Mouse (Mus musculus) stomach, embryonic 15.5 days (tissue): Measurements from ENCODE around the gene Aimp1. TPM values are rescaled to one million over a fixed set of nuclear protein-coding genes. Genes with fewer than 3 reads are reported as not detected.

ENCODE experiments used
- ATAC-seq: fragments of 200-750 bp; cut with Nextera tagmentation; 2 replicates; pipeline ENCODE4 v1.8.0; 2017; ENCODE audit warnings: low read depth, moderate number of reproducible peaks, moderate TSS enrichment; ENCODE audit not compliant: insufficient read depth, low FRiP score
- H3K27ac ChIP-seq: fragments of 300-500 bp; sonication (generic); 2 replicates; pipeline ENCODE4 v1.5.1; 2015; ENCODE audit warnings: mild to moderate bottlenecking, inconsistent platforms
- H3K27me3 ChIP-seq: fragments of 300-500 bp; sonication (generic); replicated peaks from 2 replicates; pipeline ENCODE4 v1.6.1; 2015; ENCODE audit warnings: inconsistent platforms
- H3K36me3 ChIP-seq: fragments of 300-500 bp; sonication (generic); 2 replicates; pipeline ENCODE4 v1.6.1; 2015; ENCODE audit warnings: inconsistent platforms
- H3K4me1 ChIP-seq: fragments of 300-500 bp; sonication (generic); 2 replicates; pipeline ENCODE4 v1.6.1; 2015; ENCODE audit warnings: inconsistent platforms
- H3K4me2 ChIP-seq: fragments of 300-500 bp; sonication (generic); 2 replicates; pipeline ENCODE4 v1.6.1; 2015; ENCODE audit warnings: mild to moderate bottlenecking, inconsistent platforms
- H3K4me3 ChIP-seq: fragments of 300-500 bp; sonication (generic); replicated peaks from 2 replicates; pipeline ENCODE4 v1.5.1; 2015; ENCODE audit warnings: inconsistent platforms
- H3K9ac ChIP-seq: fragments of 300-500 bp; sonication (generic); 2 replicates; pipeline ENCODE4 v1.6.1; 2015; ENCODE audit warnings: inconsistent platforms
- H3K9me3 ChIP-seq: fragments of 300-500 bp; sonication (generic); 2 replicates; pipeline ENCODE4 v1.6.1; 2016; ENCODE audit warnings: inconsistent platforms
- WGBS: fragments of 180-500 bp; shearing (Covaris S2); methylation state at CpG from one replicate; pipeline ENCODE4 v1.1.7; 2015; 5-methylcytosine and 5-hydroxymethylcytosine counted together
- polyA plus RNA-seq: library from polyadenylated mRNA; unstranded; fragments of >200 nt; fragmentation: Nextera tagmentation; extraction: Ambion mirVana; gene quantifications from 2 replicates; pipeline ENCODE4 v1.2.1, GENCODE M21; 2015

The Aimp1 gene
- 66.2 and 72.5 TPM in 2 replicates for polyA plus RNA-seq

- Histone ChIP-seq H3K4me2 (peak within 1 kb of the TSS; percentile 62), H3K36me3 (0 out of 2 replicates have a peak, but pooled peaks cover 3% of the 10 kb centered on the region), H3K9me3 (no peaks in the 10 kb centered on the region), H3K27ac (peak within 1 kb of the TSS; percentile 92), H3K9ac (peak within 1 kb of the TSS; percentile 83), H3K4me3 (peak within 1 kb of the TSS; percentile 71), H3K27me3 (no peaks in the 10 kb centered on the region), H3K4me1 (peaks cover 2% of the 10 kb centered on the region; the same call in 1 of the 2 replicates)
- 1% methylated on average over 27 of the region's 27 CpGs for WGBS
- ATAC-seq, result no peak; the same call in 1 of the 2 replicates
Measured at GRCm38 (mm10) chr3:132684231-132684928, at the start of gene Aimp1. TSS of gene Aimp1 (minus strand) at chr3:132684370.

- no peaks in the 10 kb centered on the region for H3K36me3 ChIP-seq
- H3K4me1 ChIP-seq, result no peaks in the 10 kb centered on the region
- 78% methylated on average over 3 of the region's 3 CpGs for WGBS
- H3K4me2 ChIP-seq, result no peak overlapping the region
- no peaks in the 10 kb centered on the region for H3K9me3 ChIP-seq
- no peaks in the 10 kb centered on the region for H3K27me3 ChIP-seq
- no peak overlapping the region for H3K4me3 ChIP-seq
- H3K27ac ChIP-seq, result no peak overlapping the region
- no peak for ATAC-seq
- no peak overlapping the region for H3K9ac ChIP-seq
Measured at GRCm38 (mm10) chr3:132724326-132724725, 40.2 kb upstream of the Aimp1 start.

GRCm38 (mm10) chr3:132717316-132717715 lies 33.1 kb upstream of the Aimp1 start:
- H3K27me3 ChIP-seq, result no peaks in the 10 kb centered on the region
- no peak overlapping the region for H3K27ac ChIP-seq
- 92% methylated on average over 4 of the region's 4 CpGs for WGBS
- H3K9ac ChIP-seq, result no peak overlapping the region
- H3K4me1 ChIP-seq, result no peaks in the 10 kb centered on the region
- no peak overlapping the region for H3K4me3 ChIP-seq
- H3K36me3 ChIP-seq, result no peaks in the 10 kb centered on the region
- no peak overlapping the region for H3K4me2 ChIP-seq
- H3K9me3 ChIP-seq, result no peaks in the 10 kb centered on the region
- ATAC-seq, result no peak

- Histone ChIP-seq H3K27ac (no peak overlapping the region), H3K9ac (no peak overlapping the region), H3K36me3 (0 out of 2 replicates have a peak, but pooled peaks cover 7% of the 10 kb centered on the region), H3K4me1 (no peaks in the 10 kb centered on the region), H3K4me3 (no peak overlapping the region), H3K4me2 (no peak overlapping the region), H3K27me3 (no peaks in the 10 kb centered on the region), H3K9me3 (no peaks in the 10 kb centered on the region)
- ATAC-seq, result no peak; the same call in 1 of the 2 replicates
- 40% methylated on average over 5 of the region's 5 CpGs for WGBS
Measured at GRCm38 (mm10) chr3:132713913-132714312, 29.7 kb upstream of the Aimp1 start.

GRCm38 (mm10) chr3:132706977-132707376 lies 22.8 kb upstream of the Aimp1 start:
- Histone ChIP-seq H3K4me3 (no peak overlapping the region), H3K4me2 (no peak overlapping the region), H3K4me1 (no peaks in the 10 kb centered on the region), H3K9ac (no peak overlapping the region), H3K9me3 (no peaks in the 10 kb centered on the region), H3K27me3 (no peaks in the 10 kb centered on the region), H3K36me3 (0 out of 2 replicates have a peak, but pooled peaks cover 7% of the 10 kb centered on the region), H3K27ac (no peak overlapping the region)
- WGBS, result 86% methylated on average over 4 of the region's 4 CpGs
- no peak for ATAC-seq

- no peak for ATAC-seq
- Histone ChIP-seq H3K9ac (no peak overlapping the region), H3K4me1 (no peaks in the 10 kb centered on the region), H3K4me2 (no peak overlapping the region), H3K27ac (no peak overlapping the region), H3K4me3 (no peak overlapping the region), H3K27me3 (no peaks in the 10 kb centered on the region), H3K9me3 (no peaks in the 10 kb centered on the region), H3K36me3 (no peaks in the 10 kb centered on the region)
- WGBS, result 76% methylated on average over 3 of the region's 3 CpGs
Measured at GRCm38 (mm10) chr3:132704216-132704615, 20.0 kb upstream of the Aimp1 start.

- no peak overlapping the region for H3K4me3 ChIP-seq
- H3K9ac ChIP-seq, result no peak overlapping the region
- no peaks in the 10 kb centered on the region for H3K27me3 ChIP-seq
- H3K4me1 ChIP-seq, result no peaks in the 10 kb centered on the region
- H3K9me3 ChIP-seq, result no peaks in the 10 kb centered on the region
- no peak overlapping the region for H3K27ac ChIP-seq
- H3K36me3 ChIP-seq, result no peaks in the 10 kb centered on the region
- H3K4me2 ChIP-seq, result no peak overlapping the region
- 72% methylated on average over 3 of the region's 3 CpGs for WGBS
- ATAC-seq, result no peak
Measured at GRCm38 (mm10) chr3:132701368-132701767, 17.2 kb upstream of the Aimp1 start.

GRCm38 (mm10) chr3:132683447-132684230 lies 531 bp downstream of the Aimp1 start, which contains the start of gene Tbck:
TSS of gene Tbck (plus strand) at chr3:132684144.
- peak within 1 kb of the TSS; percentile 62 for H3K4me2 ChIP-seq
- ATAC-seq, result peak; percentile 96
- WGBS, result under 1% methylated on average over 42 of the region's 42 CpGs
- H3K36me3 ChIP-seq, result 0 out of 2 replicates have a peak, but pooled peaks cover 3% of the 10 kb centered on the region
- H3K27ac ChIP-seq, result peak within 1 kb of the TSS; percentile 92
- peak within 1 kb of the TSS; percentile 71 for H3K4me3 ChIP-seq
- no peaks in the 10 kb centered on the region for H3K27me3 ChIP-seq
- peaks cover 2% of the 10 kb centered on the region; the same call in 1 of the 2 replicates for H3K4me1 ChIP-seq
- H3K9ac ChIP-seq, result peak within 1 kb of the TSS; percentile 83
- H3K9me3 ChIP-seq, result no peaks in the 10 kb centered on the region

GRCm38 (mm10) chr3:132677494-132677893 lies 6.7 kb downstream of the Aimp1 start:
- H3K9me3 ChIP-seq, result no peaks in the 10 kb centered on the region
- no peaks in the 10 kb centered on the region for H3K4me1 ChIP-seq
- H3K27ac ChIP-seq, result no peak overlapping the region
- H3K4me3 ChIP-seq, result no peak overlapping the region
- H3K36me3 ChIP-seq, result 0 out of 2 replicates have a peak, but pooled peaks cover 8% of the 10 kb centered on the region
- H3K27me3 ChIP-seq, result no peaks in the 10 kb centered on the region
- no peak overlapping the region for H3K9ac ChIP-seq
- WGBS, result 70% methylated on average over 2 of the region's 2 CpGs
- no peak overlapping the region for H3K4me2 ChIP-seq
- no peak for ATAC-seq

- H3K4me1 ChIP-seq, result no peaks in the 10 kb centered on the region
- H3K27ac ChIP-seq, result no peak overlapping the region
- no peak overlapping the region for H3K4me3 ChIP-seq
- H3K9ac ChIP-seq, result no peak overlapping the region
- no peak overlapping the region for H3K4me2 ChIP-seq
- peaks cover 14% of the 10 kb centered on the region for H3K36me3 ChIP-seq
- 90% methylated on average over 2 of the region's 2 CpGs for WGBS
- no peak for ATAC-seq
- H3K27me3 ChIP-seq, result no peaks in the 10 kb centered on the region
- H3K9me3 ChIP-seq, result no peaks in the 10 kb centered on the region
Measured at GRCm38 (mm10) chr3:132655955-132656354, 28.2 kb downstream of the Aimp1 start.

GRCm38 (mm10) chr3:132653959-132654358 lies 30.2 kb downstream of the Aimp1 start:
- no peak overlapping the region for H3K4me3 ChIP-seq
- no peaks in the 10 kb centered on the region for H3K9me3 ChIP-seq
- WGBS, result 87% methylated on average over 7 of the region's 7 CpGs
- no peaks in the 10 kb centered on the region for H3K4me1 ChIP-seq
- H3K4me2 ChIP-seq, result no peak overlapping the region
- H3K9ac ChIP-seq, result no peak overlapping the region
- no peak overlapping the region for H3K27ac ChIP-seq
- no peaks in the 10 kb centered on the region for H3K27me3 ChIP-seq
- no peak for ATAC-seq
- 0 out of 2 replicates have a peak, but pooled peaks cover 1% of the 10 kb centered on the region for H3K36me3 ChIP-seq

- Histone ChIP-seq H3K4me2 (no peak overlapping the region), H3K27me3 (no peaks in the 10 kb centered on the region), H3K9me3 (no peaks in the 10 kb centered on the region), H3K36me3 (no peaks in the 10 kb centered on the region), H3K9ac (no peak overlapping the region), H3K27ac (no peak overlapping the region; the same call in 1 of the 2 replicates), H3K4me3 (no peak overlapping the region), H3K4me1 (no peaks in the 10 kb centered on the region)
- WGBS, result 49% methylated on average over 3 of the region's 3 CpGs
- peak; percentile 31; the same call in 1 of the 2 replicates for ATAC-seq
Measured at GRCm38 (mm10) chr3:132651776-132652175, 32.4 kb downstream of the Aimp1 start.
